Mouse (Mus musculus) NIH3T3 (cell line): ENCODE measurements around the gene Phyh.

Source experiments
- DNase-seq: peaks from one replicate; pipeline ENCODE4 v3.0.0-alpha.2; 2012; ENCODE audit warnings: low read depth

The Phyh gene

GRCm38 (mm10) chr2:4918860-4919739 lies at the start of gene Phyh:
Gene Phyh (plus strand): TSS chr2:4919019.
- peak; percentile 81 for DNase-seq

- no peak for DNase-seq
Observed at GRCm38 (mm10) chr2:4872740-4873139, 46.1 kb upstream of the Phyh start.

- DNase-seq: no peak
Observed at GRCm38 (mm10) chr2:4873331-4873730, 45.5 kb upstream of the Phyh start.

GRCm38 (mm10) chr2:4875090-4875489 lies 43.7 kb upstream of the Phyh start:
- peak; percentile 28 for DNase-seq

GRCm38 (mm10) chr2:4876131-4876530 lies 42.7 kb upstream of the Phyh start:
- no peak for DNase-seq

GRCm38 (mm10) chr2:4880737-4881349 lies 38.0 kb upstream of the Phyh start:
- DNase-seq: peak; percentile 64

- DNase-seq: peak; percentile 86
Observed at GRCm38 (mm10) chr2:4881350-4882248, 37.2 kb upstream of the Phyh start, which contains the start of gene Sephs1. Gene Sephs1 (plus strand): TSS chr2:4881564.

- DNase-seq: peak; percentile 67
Observed at GRCm38 (mm10) chr2:4882249-4882791, 36.5 kb upstream of the Phyh start.

GRCm38 (mm10) chr2:4883009-4883704 lies 35.7 kb upstream of the Phyh start:
- peak; percentile 38 for DNase-seq

- no peak for DNase-seq
Observed at GRCm38 (mm10) chr2:4886896-4887295, 31.9 kb upstream of the Phyh start.

GRCm38 (mm10) chr2:4895598-4895997 lies 23.2 kb upstream of the Phyh start:
- no peak for DNase-seq

GRCm38 (mm10) chr2:4896970-4897369 lies 21.8 kb upstream of the Phyh start:
- DNase-seq: no peak

- no peak for DNase-seq
Observed at GRCm38 (mm10) chr2:4900624-4901023, 18.2 kb upstream of the Phyh start.

GRCm38 (mm10) chr2:4902346-4902745 lies 16.5 kb upstream of the Phyh start:
- DNase-seq: no peak

GRCm38 (mm10) chr2:4907120-4907519 lies 11.7 kb upstream of the Phyh start:
- DNase-seq: no peak

GRCm38 (mm10) chr2:4907916-4908315 lies 10.9 kb upstream of the Phyh start:
- DNase-seq: no peak

GRCm38 (mm10) chr2:4908771-4909315 lies 10.0 kb upstream of the Phyh start:
- DNase-seq: no peak

GRCm38 (mm10) chr2:4909909-4910308 lies 8.9 kb upstream of the Phyh start:
- DNase-seq: no peak

- no peak for DNase-seq
Observed at GRCm38 (mm10) chr2:4910521-4910920, 8.3 kb upstream of the Phyh start.

- no peak for DNase-seq
Observed at GRCm38 (mm10) chr2:4913949-4914348, 4.9 kb upstream of the Phyh start.

GRCm38 (mm10) chr2:4916037-4916436 lies 2.8 kb upstream of the Phyh start:
- no peak for DNase-seq
